Mouse (Mus musculus): Measurements from ENCODE around the gene Pcna.
"Not testable (repeated sequence)": the region's sequence is repeated elsewhere in the genome, so short reads cannot be mapped to it uniquely, and the experiment has no call there.

The Pcna gene

GRCm38 (mm10) chr2:132252542-132253528 lies at the start of gene Pcna:
Pcna (minus strand) TSS chr2:132253314.
- peak; percentile 96 to 98 for DNase-seq

- DNase-seq = no peak
Observed at GRCm38 (mm10) chr2:132301436-132301835, 48.3 kb upstream of the Pcna start.

- no peak for DNase-seq
Observed at GRCm38 (mm10) chr2:132298250-132298649, 45.1 kb upstream of the Pcna start.

- DNase-seq = no peak
Observed at GRCm38 (mm10) chr2:132293694-132294450, 40.8 kb upstream of the Pcna start.

GRCm38 (mm10) chr2:132292083-132292482 lies 39.0 kb upstream of the Pcna start:
- DNase-seq = peak; percentile 58

GRCm38 (mm10) chr2:132291265-132291664 lies 38.2 kb upstream of the Pcna start:
- DNase-seq = peak in 1 of 2 experiments; percentile 37

GRCm38 (mm10) chr2:132290808-132291207 lies 37.7 kb upstream of the Pcna start:
- DNase-seq = no peak

GRCm38 (mm10) chr2:132289213-132289612 lies 36.1 kb upstream of the Pcna start:
- not testable (repeated sequence) for DNase-seq

GRCm38 (mm10) chr2:132286376-132287076 lies 33.4 kb upstream of the Pcna start:
- peak; percentile 75 to 81 for DNase-seq

- not testable (repeated sequence) for DNase-seq
Observed at GRCm38 (mm10) chr2:132285722-132286121, 32.6 kb upstream of the Pcna start.

GRCm38 (mm10) chr2:132284492-132285139 lies 31.5 kb upstream of the Pcna start:
- no peak for DNase-seq

- DNase-seq = no peak
Observed at GRCm38 (mm10) chr2:132283236-132284070, 30.3 kb upstream of the Pcna start.

- no peak for DNase-seq
Observed at GRCm38 (mm10) chr2:132282453-132283174, 29.5 kb upstream of the Pcna start.

GRCm38 (mm10) chr2:132281560-132282452 lies 28.7 kb upstream of the Pcna start:
- no peak for DNase-seq

- DNase-seq = no peak
Observed at GRCm38 (mm10) chr2:132280518-132281120, 27.5 kb upstream of the Pcna start.

- peak in 1 of 2 experiments; percentile 42 for DNase-seq
Observed at GRCm38 (mm10) chr2:132279978-132280377, 26.9 kb upstream of the Pcna start.

- no peak for DNase-seq
Observed at GRCm38 (mm10) chr2:132279336-132279882, 26.3 kb upstream of the Pcna start.

- no peak for DNase-seq
Observed at GRCm38 (mm10) chr2:132278273-132278853, 25.2 kb upstream of the Pcna start.

Measured in cerebellum, postnatal 10 days (tissue).